Comparison of ENCODE assay signal across 12 mouse cellular contexts in the genomic region with DNA sequence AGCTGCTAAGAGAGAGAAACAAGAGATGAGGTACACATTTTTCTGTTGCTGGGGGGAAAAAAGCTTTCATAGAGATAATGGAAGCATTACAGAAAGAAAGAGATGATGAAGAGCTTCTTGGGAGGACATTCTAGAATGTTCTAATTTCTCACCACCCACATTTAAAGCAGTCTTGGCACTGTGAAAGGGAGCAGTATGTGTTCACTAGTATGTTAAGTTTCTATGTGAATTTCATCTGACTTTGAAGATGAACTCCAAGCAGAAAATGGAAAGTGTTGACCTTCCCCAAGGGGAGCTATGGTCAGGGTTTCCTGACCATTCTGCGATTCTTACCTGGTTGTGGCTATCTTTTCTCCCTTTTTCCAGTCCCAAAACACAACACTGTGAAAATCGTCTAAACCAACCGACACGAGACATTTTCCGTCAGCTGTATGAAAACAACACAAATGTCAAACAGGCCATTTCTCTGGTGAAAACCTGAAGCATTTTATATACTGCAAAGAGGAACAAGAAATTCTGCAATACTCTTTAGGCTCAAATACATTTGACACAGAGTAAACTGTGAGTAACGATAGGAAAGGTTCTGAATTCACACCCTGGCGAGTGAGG. TPM values are rescaled to one million over a fixed set of nuclear protein-coding genes. Genes with fewer than 3 reads are reported as not detected.
DNase-seq lines count a peak whose midpoint lies in the region; ATAC-seq and TF ChIP-seq lines count a peak whose summit lies in the region.
"Had no signal": no experiment of that assay in that cellular context is flagged by ENCODE, and none has a peak within 500 bp of the region (broad histone marks: within the 10 kb centered on the region; RNA-seq: fewer than 3 reads in every experiment).

No protein-coding gene starts in this region.

- TF ChIP-seq RAD21 in CH12.LX (IDR thresholded peaks at IDR 0.05; ENCODE audit: low read depth, low read length): no peak

- peaks cover 25% of the 10 kb centered on the region for H3K4me1 ChIP-seq in heart, embryonic 12.5 days (replicated peaks)
- H3K4me1 ChIP-seq in CH12.LX (ENCODE audit: control insufficient read depth in 1 of 2, insufficient read depth in 2 of 2): peaks cover 17 to 69% of the 10 kb centered on the region in 2 experiments
- peaks cover 9% of the 10 kb centered on the region; the same call in 1 of the 2 replicates for H3K4me1 ChIP-seq in brown adipose tissue, adult 24 weeks (ENCODE audit: control insufficient read depth, insufficient read depth, insufficient read length, low read length)
- H3K4me1 ChIP-seq: midbrain, embryonic 12.5 days had no signal

- DNase-seq in heart, adult 9 months (ENCODE audit: low spot score in 2 of 2): no peak
- DNase-seq in CH12.LX (ENCODE audit: extremely low read depth): no peak
- no peak for DNase-seq in layer of hippocampus, adult 8-10 months (ENCODE audit: low spot score in 2 of 2)
- DNase-seq in adrenal gland, postnatal 4 days (ENCODE audit: low spot score in 2 of 2): no peak
- DNase-seq: spleen, adult 18-20 months had no signal

- dilution Hi-C loops in CH12.LX (cut with MboI; ENCODE audit: extremely low pct_ligation_motif_present, extremely low pct_unique_long_range_greater_than_20kb, low sequenced_read_pairs): no loop called here

- no peak overlapping the region for H3K9ac ChIP-seq in heart, embryonic 12.5 days
- 0 out of 2 replicates have a peak overlapping the region, but pooled peaks have one; percentile 4 for H3K9ac ChIP-seq in CH12.LX (ENCODE audit: insufficient read depth, low read depth)
- H3K9ac ChIP-seq: lung, embryonic 14.5 days; midbrain, embryonic 12.5 days had no signal

- H3K79me2 ChIP-seq in CH12.LX (replicated peaks; ENCODE audit: control insufficient read depth, extremely low read depth, insufficient read depth, poor library complexity, severe bottlenecking) (no peaks in the 10 kb centered on the region), macrophage (ENCODE audit: inconsistent target) (no peaks in the 10 kb centered on the region)

- no peaks in the 10 kb centered on the region for H3K27me3 ChIP-seq in heart, embryonic 12.5 days (replicated peaks)
- no peaks in the 10 kb centered on the region for H3K27me3 ChIP-seq in CH12.LX (replicated peaks)
- H3K27me3 ChIP-seq: midbrain, embryonic 12.5 days had no signal

- no peak for TF ChIP-seq POLR2A in CH12.LX (IDR thresholded peaks at IDR 0.05; ENCODE audit: low read depth, low read length)

- no peaks in the 10 kb centered on the region for H3K36me3 ChIP-seq in heart, embryonic 12.5 days
- no peaks in the 10 kb centered on the region for H3K36me3 ChIP-seq in CH12.LX (replicated peaks in 1 of 2; ENCODE audit: control insufficient read depth in 1 of 2, insufficient read depth in 1 of 2, low read length in 1 of 2)
- H3K36me3 ChIP-seq in macrophage (ENCODE audit: inconsistent target): no peaks in the 10 kb centered on the region
- H3K36me3 ChIP-seq: midbrain, embryonic 12.5 days had no signal

- no peak overlapping the region for H3K4me2 ChIP-seq in heart, embryonic 12.5 days
- peak overlapping the region; percentile 69 for H3K4me2 ChIP-seq in CH12.LX (ENCODE audit: insufficient read depth, low read depth, poor library complexity, severe bottlenecking)
- H3K4me2 ChIP-seq: lung, embryonic 14.5 days; midbrain, embryonic 12.5 days had no signal

- in situ Hi-C loops in CH12.LX (cut with MboI; ENCODE audit: low pct_ligation_motif_present, low pct_unique_long_range_greater_than_20kb, low sequenced_read_pairs): no loop called here

- H3K27ac ChIP-seq in heart, embryonic 12.5 days (ENCODE audit: poor library complexity, severe bottlenecking): peak overlapping the region; percentile 87
- H3K27ac ChIP-seq in CH12.LX (ENCODE audit: insufficient read depth, low read depth) (peak overlapping the region; percentile 1; the same call in 1 of the 2 replicates), macrophage (peak overlapping the region; percentile 87)
- peak overlapping the region; percentile 84 for H3K27ac ChIP-seq in brown adipose tissue, adult 24 weeks (replicated peaks; ENCODE audit: low read depth, low read length)
- H3K27ac ChIP-seq: midbrain, embryonic 12.5 days; stomach, postnatal 0 days had no signal

- H3K4me3 ChIP-seq in heart, embryonic 12.5 days: no peak overlapping the region
- peak overlapping the region in 1 of 3 experiments; percentile 7 for H3K4me3 ChIP-seq in CH12.LX (replicated peaks in 1 of 3; ENCODE audit: low read depth in 2 of 3, low read length in 2 of 3, poor library complexity in 1 of 3)
- no peak overlapping the region for H3K4me3 ChIP-seq in brown adipose tissue, adult 24 weeks (ENCODE audit: insufficient read depth, low read depth, low read length)
- no peak overlapping the region; the same call in 1 of the 2 replicates for H3K4me3 ChIP-seq in macrophage (ENCODE audit: inconsistent target)
- H3K4me3 ChIP-seq: midbrain, embryonic 12.5 days had no signal

- ATAC-seq in heart, embryonic 12.5 days (ENCODE audit: insufficient number of reproducible peaks, low FRiP score): no peak

- no peaks in the 10 kb centered on the region for H3K9me3 ChIP-seq in heart, embryonic 12.5 days (replicated peaks)
- H3K9me3 ChIP-seq in CH12.LX (replicated peaks; ENCODE audit: low read length): no peaks in the 10 kb centered on the region
- H3K9me3 ChIP-seq: midbrain, embryonic 12.5 days had no signal

- peak; percentile 63 for TF ChIP-seq EP300 in CH12.LX (IDR thresholded peaks at IDR 0.05; ENCODE audit: low read length)

- no peak for TF ChIP-seq CTCF in CH12.LX (conservative IDR thresholded peaks at IDR 0.05 in 1 of 2, IDR thresholded peaks at IDR 0.05 in 1 of 2; ENCODE audit: low read depth in 2 of 2, low read length in 2 of 2)

- 78% methylated on average over 7 of the region's 7 CpGs for WGBS in heart, embryonic 12.5 days
- 70% methylated on average over 7 of the region's 7 CpGs for WGBS in macrophage (ENCODE audit: missing documents)

TF ChIP-seq in CH12.LX, 34 proteins besides CTCF, POLR2A, EP300 and RAD21:
- TF ChIP-seq SIN3A (IDR thresholded peaks at IDR 0.05; ENCODE audit: low read length) (peak; percentile 65), MYC (IDR thresholded peaks at IDR 0.05; ENCODE audit: low read depth, low read length) (no peak), ZNF384 (IDR thresholded peaks at IDR 0.05; ENCODE audit: low read depth, low read length) (no peak), UBTF (IDR thresholded peaks at IDR 0.05; ENCODE audit: low read depth, low read length) (no peak), KAT2A (IDR thresholded peaks at IDR 0.05; ENCODE audit: insufficient replicate concordance, low read length) (no peak), SMC3 (IDR thresholded peaks at IDR 0.05; ENCODE audit: low read depth, low read length) (no peak), JUN (IDR thresholded peaks at IDR 0.05; ENCODE audit: insufficient read depth, low read depth, low read length) (no peak), ZKSCAN1 (IDR thresholded peaks at IDR 0.05; ENCODE audit: borderline replicate concordance, low read depth, low read length) (no peak), BHLHE40 (IDR thresholded peaks at IDR 0.05; ENCODE audit: low read depth, low read length) (peak; percentile 94), IRF4 (IDR thresholded peaks at IDR 0.05; ENCODE audit: low read depth, low read length) (no peak), MAFK (IDR thresholded peaks at IDR 0.05; ENCODE audit: insufficient replicate concordance, low read length) (no peak), E2F4 (IDR thresholded peaks at IDR 0.05; ENCODE audit: insufficient replicate concordance, low read depth, low read length) (no peak), ETS1 (conservative IDR thresholded peaks at IDR 0.05; ENCODE audit: low read depth, low read length) (peak; percentile 67), TCF12 (IDR thresholded peaks at IDR 0.05; ENCODE audit: low read depth, low read length) (no peak), RCOR1 (conservative IDR thresholded peaks at IDR 0.05; ENCODE audit: low read depth, low read length) (0 out of 2 replicates have a peak, but pooled peaks have one; percentile 10), ZMIZ1 (IDR thresholded peaks at IDR 0.05; ENCODE audit: low read depth, low read length) (no peak), MAZ (IDR thresholded peaks at IDR 0.05; ENCODE audit: low read depth, low read length) (no peak), MAX (IDR thresholded peaks at IDR 0.05; ENCODE audit: low read length) (no peak), PAX5 (IDR thresholded peaks at IDR 0.05; ENCODE audit: low read length) (no peak), CHD2 (IDR thresholded peaks at IDR 0.05; ENCODE audit: low read length) (no peak), CHD1 (IDR thresholded peaks at IDR 0.05; ENCODE audit: low read depth, low read length) (no peak), NRF1 (IDR thresholded peaks at IDR 0.05; ENCODE audit: low read depth, low read length) (no peak), NELFE (IDR thresholded peaks at IDR 0.05; ENCODE audit: low read depth, low read length) (no peak), ELF1 (IDR thresholded peaks at IDR 0.05; ENCODE audit: low read depth, low read length) (no peak), USF2 (conservative IDR thresholded peaks at IDR 0.05; ENCODE audit: low read depth, low read length) (no peak), USF1 (IDR thresholded peaks at IDR 0.05; ENCODE audit: low read depth, low read length) (no peak), TBP (conservative IDR thresholded peaks at IDR 0.05; ENCODE audit: low read depth, low read length) (0 out of 2 replicates have a peak, but pooled peaks have one; percentile 24), MXI1 (IDR thresholded peaks at IDR 0.05; ENCODE audit: low read depth, low read length) (no peak)

RNA-seq across cellular contexts. Expression of a gene that starts 16.4 kb away (rescaled TPM):
- polyA plus RNA-seq in heart, embryonic 12.5 days (2016; fragmentation: Nextera tagmentation; extraction: Ambion mirVana): 0.19 and 0.39 TPM in 2 replicates
- 0.04 TPM in 1 of 2 replicates, not detected in the other for total RNA-seq in CH12.LX (2012; rRNA removed)
- not detected in 2 replicates for total RNA-seq in CH12.LX (2014; rRNA removed)
- polyA plus RNA-seq in CH12.LX (2012; ENCODE audit: insufficient read length, low read depth): 0.08 TPM in 1 of 2 replicates, not detected in the other
- not detected in 2 replicates for polyA plus RNA-seq in brown adipose tissue, adult 24 weeks (2012; ENCODE audit: insufficient read depth, insufficient read length, missing spikeins)
- 1 to 10 TPM in 13 of 26 experiments, under 1 TPM in 13; 0.21 to 1.8 (median 1.0) TPM for total RNA-seq in macrophage (2018; cell fraction: chromatin; rRNA removed)
- total RNA-seq in macrophage (2018; cell fraction: cytosol; rRNA removed): under 1 TPM in 7 of 26 experiments, not detected in 19; 0.03 to 0.18 (median 0.05) TPM
- total RNA-seq in macrophage (2018; cell fraction: nucleus; rRNA removed): 1 to 10 TPM in 1 of 26 experiments, under 1 TPM in 23, not detected in 2; 0.12 to 1.1 (median 0.46) TPM
- not detected in 3 replicates for polyA plus RNA-seq in macrophage (2018)
- 1 to 10 TPM; 2.5 to 3.2 (median 2.7) TPM for total RNA-seq in layer of hippocampus, adult 8-10 months (2022)
- under 1 TPM; 0.48 to 0.85 TPM for total RNA-seq in adrenal gland, postnatal 4 days (2021)
- total RNA-seq: hematopoietic stem cell, adult 5-6 weeks had no signal

Comparison
In these comparisons a context has a peak if more than half of its experiments do, and no peak if none do; other contexts are left out.
1. H3K27ac ChIP-seq: peak in every context shown above with its lines; median percentile 87 in heart, embryonic 12.5 days; 87 in macrophage; 84 in brown adipose tissue, adult 24 weeks; 1 in CH12.LX.